Mouse (Mus musculus) right cerebral cortex, postnatal 25 days (tissue): ENCODE results near the gene Elmo1.
"Not testable (repeated sequence)": the region's sequence is repeated elsewhere in the genome, so short reads cannot be mapped to it uniquely, and the experiment has no call there.

ENCODE experiments used
- DNase-seq: peaks from one replicate; pipeline ENCODE4 v3.0.0; 2022

The Elmo1 gene

DNA sequence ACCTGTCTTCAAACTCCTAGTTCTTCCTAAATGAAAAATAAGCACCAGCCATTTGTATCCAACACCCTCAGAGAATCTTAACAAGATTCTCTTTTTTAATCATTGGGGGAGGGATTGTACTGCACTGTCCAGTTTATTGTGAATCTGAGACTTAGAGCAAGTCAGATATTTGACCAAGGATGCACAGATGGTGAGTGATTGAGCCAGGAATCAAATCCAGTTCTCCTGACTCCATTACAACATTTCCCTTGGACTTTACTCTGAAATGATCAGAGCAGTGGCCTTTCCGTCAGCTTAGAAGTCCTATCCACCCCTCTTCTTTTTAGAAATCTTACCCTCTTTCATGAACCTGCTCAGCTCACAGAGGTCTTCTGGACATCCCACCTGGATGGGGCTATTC lies 461.2 kb downstream of the Elmo1 start:
- DNase-seq: no peak

DNA sequence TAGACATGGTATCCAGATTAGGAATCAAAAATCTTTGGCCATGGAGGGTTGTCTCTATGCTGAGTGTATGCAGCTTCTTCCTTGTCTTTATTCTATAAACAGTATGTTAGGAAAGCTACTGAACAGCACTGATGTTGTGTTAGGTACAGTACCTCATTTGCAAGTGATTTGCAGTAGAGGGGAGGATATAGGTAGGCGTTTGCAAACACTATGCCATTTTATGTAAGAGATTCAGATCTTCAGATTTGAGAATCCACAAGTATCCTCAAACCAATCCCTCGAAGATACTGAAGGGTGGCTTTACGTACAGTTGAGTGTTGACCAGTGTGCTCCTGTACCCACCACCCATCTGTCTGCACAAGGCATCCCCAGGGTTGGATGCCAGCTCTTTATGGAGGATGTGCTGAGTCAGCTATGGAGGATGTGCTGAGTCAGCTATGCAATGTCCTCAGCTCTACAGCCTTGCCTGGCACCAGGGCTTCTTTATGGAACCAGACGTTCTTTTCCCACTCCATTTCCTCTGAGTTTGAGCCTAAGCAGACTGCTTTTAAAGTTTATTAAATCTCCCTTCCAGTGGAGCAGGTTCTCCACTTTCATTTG lies 465.6 kb downstream of the Elmo1 start:
- no peak for DNase-seq

DNA sequence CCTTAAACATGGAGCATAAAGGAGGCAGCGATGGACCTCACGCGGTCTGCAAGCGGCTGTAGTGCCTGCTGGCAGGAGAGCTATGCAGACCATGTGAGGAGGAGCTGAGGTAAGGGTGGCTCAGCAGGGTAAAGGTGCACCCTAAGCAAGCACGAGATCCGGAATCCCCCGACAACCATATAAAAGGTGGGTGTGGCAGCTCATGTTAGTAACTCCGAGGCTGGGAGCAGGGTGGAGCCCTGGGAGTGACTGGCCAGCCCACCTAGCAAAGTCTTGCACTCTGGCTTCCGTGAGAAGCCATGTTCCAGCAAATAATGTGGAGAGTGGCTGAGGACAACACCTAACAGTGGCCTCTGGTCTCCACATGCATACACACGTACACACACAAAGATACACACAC lies 466.3 kb downstream of the Elmo1 start:
- no peak for DNase-seq

DNA sequence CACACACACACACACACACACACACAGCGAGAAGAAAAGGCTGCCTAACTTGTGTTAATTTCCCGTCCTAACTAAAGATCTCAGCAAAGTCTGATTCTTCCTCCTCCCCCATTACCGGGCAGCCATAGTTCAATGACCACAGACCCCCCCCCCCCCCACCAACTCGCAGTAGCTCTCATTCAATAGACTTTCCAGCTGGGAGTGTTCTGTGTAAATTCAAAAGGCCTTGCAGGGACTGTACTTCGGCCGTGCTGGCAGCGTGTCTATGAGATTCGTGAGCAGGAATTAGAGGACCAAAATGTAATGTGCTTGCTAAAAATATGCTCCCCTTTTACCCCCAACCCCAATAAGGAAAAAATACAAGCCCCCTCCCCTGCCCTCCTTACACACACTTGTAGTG lies 466.8 kb downstream of the Elmo1 start:
- no peak for DNase-seq

- DNase-seq: no peak
These were observed 468.0 kb downstream of the Elmo1 start for GRCm38 (mm10) chr13:20558376-20558775.

DNA sequence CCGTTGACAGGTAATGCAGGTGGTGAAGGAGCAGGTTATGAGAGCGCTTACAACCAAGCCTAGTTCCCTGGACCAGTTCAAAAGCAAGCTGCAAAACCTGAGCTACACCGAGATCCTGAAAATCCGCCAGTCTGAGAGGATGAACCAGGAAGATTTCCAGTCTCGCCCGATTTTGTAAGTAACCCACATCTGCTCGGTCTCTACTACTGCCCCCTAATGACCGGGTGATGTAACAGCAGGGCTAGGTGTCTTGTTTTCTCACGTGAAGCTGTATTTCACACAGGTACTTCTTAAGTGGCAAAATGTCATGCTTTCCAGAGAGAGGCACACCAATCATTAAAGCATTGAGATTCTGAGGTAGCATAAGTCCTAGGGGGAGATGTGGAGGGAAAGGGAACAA lies 474.0 kb downstream of the Elmo1 start:
- no peak for DNase-seq

DNA sequence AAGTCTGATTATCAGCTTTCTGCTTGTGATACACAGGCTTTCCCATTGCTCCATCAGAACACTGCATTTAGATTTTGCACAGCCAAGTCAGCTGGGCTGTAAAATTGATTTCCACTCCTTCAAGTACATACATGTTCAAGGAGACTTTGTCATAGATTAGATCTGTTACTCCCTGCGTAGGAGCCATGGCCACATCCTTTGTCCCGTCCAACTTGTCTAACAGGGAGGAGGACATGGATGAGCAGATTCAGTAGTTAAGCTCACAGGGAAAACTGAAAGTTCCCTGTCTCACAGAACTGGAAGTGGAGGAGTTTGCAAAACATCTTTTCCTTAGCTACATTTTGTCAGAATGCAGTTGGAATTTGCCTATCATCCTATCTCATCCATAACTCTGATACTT lies 484.8 kb downstream of the Elmo1 start:
- DNase-seq: no peak

DNA sequence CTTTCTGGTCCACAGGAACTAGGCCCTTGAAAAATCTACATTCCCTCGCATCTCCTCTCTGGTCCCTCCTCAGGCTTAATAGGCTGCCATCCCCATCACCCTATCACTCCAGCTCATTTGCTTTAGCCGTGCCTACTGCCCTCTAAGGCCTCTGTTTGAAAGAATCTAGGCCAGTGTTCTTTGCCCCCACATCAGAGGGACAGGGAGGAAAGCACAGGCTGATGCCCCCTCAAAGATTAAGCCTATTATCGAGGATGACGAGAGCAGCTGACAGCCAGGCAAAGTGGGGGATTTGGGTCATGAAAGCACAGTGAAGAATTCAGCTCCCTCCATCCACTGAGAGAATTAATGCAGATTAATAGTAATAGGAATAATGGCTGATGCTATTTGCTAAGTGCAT lies 495.5 kb downstream of the Elmo1 start:
- DNase-seq: no peak

DNA sequence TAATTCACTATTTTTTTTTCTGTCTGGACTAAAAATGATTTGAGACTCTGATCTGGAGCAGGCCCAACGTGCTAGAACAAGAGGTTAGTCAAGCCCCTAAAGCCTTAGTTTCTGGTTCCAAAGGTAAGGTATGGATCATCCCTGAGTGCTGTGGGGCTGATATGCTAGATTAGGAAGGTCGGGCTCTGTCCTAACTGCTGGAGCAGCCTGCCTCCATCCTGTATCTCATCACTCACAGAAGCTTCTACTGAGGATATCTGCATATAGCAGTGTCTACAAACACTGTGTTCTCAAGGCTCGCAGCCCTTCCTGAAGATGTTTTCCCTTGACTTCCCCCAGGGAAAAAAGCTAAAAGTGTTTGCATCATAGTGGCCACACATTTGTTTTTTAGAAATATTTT lies 496.1 kb downstream of the Elmo1 start:
- no peak for DNase-seq

GRCm38 (mm10) chr13:20590983-20591382 lies 500.6 kb downstream of the Elmo1 start:
- DNase-seq: no peak

- no peak for DNase-seq
These were observed 506.9 kb downstream of the Elmo1 start for GRCm38 (mm10) chr13:20597307-20597706.

DNA sequence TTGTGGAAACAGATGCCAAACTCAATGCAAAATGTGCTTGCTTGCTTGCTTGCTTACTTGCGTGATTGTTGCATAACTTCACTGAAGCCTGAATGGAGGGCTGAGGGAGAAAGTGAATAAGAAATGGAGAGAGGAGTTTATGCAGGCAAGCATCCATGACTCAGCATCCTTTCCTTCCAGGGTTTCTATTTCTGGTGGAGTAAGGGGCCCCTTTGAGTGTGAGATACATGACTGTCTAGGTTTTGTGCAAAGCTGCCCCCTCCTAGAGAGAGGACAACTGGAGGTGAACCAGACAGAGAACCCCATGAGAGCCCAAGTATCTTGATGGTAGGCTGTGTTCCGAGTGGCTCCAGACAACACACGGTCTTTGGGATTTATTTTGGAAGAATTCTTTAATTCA lies 508.2 kb downstream of the Elmo1 start:
- DNase-seq: peak; percentile 30

- no peak for DNase-seq
These were observed 509.9 kb downstream of the Elmo1 start for GRCm38 (mm10) chr13:20600246-20600645.

GRCm38 (mm10) chr13:20601421-20601820 lies 511.0 kb downstream of the Elmo1 start:
- no peak for DNase-seq

DNA sequence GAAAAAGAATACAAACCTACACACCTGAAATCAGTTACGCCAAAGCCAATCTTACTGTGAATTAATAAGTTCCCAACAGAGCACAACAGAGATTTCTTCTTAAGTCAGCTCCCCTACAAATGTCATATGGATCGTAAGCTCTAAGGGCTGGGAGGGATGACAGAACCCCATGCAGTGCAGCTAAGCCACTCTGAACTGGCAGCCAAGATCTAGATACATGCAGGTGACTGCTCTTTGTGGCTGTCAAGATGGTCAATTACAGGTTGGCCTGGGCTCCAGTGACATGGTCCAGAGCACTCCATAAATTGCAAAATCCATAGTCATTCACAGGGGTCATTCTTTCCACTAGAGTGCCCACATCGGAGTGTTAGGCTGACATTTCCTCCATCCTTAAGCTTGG lies 516.5 kb downstream of the Elmo1 start:
- no peak for DNase-seq

GRCm38 (mm10) chr13:20609003-20609688 lies 518.8 kb downstream of the Elmo1 start:
- no peak for DNase-seq

DNA sequence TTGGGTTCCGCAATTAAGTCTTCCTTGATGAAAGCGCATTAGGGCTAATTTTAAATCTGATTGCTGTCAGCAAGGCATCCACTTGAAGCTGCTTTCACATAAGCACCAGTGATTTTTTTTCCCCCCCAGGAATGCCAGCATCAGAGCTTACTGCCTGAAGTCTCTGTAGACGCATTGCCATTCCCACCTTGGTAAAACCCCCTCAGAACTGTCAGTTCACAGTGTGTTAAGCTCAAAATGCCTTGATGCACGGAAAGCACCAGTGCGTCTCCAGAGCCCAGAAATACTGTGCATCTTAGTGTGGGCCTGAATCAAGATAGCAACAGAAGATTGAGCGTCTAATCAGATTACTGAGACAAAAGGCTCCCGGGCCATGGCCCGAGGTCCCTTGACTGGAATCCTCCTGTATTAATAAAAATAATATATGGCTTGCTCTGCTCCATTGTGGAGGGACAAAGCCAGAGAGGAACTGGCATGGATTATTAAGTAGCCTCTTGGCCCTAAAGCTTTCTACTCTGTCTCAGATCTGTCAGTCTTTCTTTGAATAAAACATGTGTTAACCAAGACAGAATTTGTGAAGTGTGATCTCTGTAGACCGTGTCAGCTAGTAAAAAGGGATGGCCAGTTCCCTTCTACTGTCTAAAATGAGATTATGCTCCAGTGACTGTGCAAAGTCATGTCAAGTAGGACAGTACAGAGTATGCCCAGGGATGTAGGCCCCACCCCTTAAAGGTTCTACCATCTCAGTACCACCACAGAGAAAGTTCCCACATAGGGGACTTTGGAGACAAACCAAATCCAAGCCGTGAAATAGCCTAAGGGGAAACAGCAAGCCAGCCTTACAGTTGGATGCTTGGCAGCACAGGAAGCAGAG lies 525.4 kb downstream of the Elmo1 start:
- no peak for DNase-seq

GRCm38 (mm10) chr13:20619946-20620345 lies 529.5 kb downstream of the Elmo1 start:
- no peak for DNase-seq

- no peak for DNase-seq
These were observed 532.9 kb downstream of the Elmo1 start for GRCm38 (mm10) chr13:20623071-20623850.

- no peak for DNase-seq
These were observed 537.4 kb downstream of the Elmo1 start for GRCm38 (mm10) chr13:20627796-20628195.

DNA sequence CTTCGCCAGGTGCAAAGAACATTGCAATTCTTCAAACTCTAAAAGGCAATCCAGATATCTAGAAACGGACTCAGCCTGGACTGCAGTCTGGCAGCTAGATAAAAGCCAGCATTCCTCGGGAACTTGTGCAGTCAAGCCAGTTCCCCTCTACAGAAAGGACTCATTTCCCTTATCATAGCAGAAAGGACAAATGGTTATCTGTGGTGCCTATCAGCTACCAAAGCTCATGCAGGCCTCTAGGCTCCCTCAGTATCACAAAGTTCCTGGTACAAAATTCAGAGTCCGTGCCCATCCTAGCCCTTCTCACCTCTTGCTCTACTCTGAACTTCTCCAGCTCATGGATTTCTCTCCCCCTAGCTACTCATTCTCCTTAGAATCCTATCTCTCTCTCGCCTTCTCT lies 542.1 kb downstream of the Elmo1 start:
- no peak for DNase-seq

DNA sequence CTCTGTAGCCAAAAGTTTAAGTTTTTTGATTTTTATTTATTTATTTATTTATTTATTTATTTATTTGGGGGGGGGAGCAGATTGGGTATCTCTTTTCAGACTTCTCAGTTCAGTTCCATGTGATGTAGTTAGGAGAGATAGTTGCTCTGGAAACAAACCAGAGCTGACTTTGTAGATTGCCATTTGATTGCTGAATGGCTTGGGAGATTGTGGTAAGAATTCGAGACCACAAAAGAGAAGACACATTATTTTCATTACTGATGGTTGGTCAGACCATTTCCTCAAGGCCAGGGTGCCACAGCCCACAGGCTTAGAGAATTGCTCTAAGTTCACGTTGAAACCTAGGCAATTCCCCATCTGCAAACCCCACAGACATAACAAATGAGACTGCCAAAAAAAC lies 544.3 kb downstream of the Elmo1 start:
- not testable (repeated sequence) for DNase-seq

DNA sequence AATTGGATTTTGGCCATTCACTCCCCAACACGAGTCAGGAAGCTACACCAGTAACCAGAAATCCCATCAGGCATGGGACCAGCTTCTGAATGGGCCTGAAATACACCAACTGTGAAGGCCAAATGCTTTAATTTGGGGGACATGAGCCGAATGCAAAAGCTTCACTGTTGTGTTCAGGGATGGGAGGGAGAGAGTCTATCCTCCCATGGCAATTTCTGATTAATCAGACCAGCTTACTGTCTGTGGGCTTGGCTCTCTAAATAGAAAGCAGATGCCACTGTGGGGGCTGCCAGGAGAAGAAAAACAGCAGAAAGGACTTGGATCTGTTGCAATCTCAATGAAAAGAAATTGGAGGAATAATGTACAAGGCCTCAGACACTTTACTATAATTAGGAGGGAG lies 545.2 kb downstream of the Elmo1 start:
- DNase-seq: peak; percentile 38
